Mouse (Mus musculus): ENCODE results near the gene Olfr556. TPM values are rescaled to one million over a fixed set of nuclear protein-coding genes. Genes with fewer than 3 reads are reported as not detected.
"Not testable (repeated sequence)": the region's sequence is repeated elsewhere in the genome, so short reads cannot be mapped to it uniquely, and the experiment has no call there.

Olfr556 gene
- not detected in 2 replicates for polyA plus RNA-seq (2012; rRNA removed)

- Histone ChIP-seq H3K4me3 (ENCODE audit: insufficient read depth, low read length) (no peak within 1 kb of the TSS), H3K27ac (ENCODE audit: insufficient read depth, low read length) (no peak within 1 kb of the TSS), H3K4me1 (ENCODE audit: control insufficient read depth, insufficient read depth, low read length) (no peaks in the 10 kb centered on the region)
- TF ChIP-seq CTCF (IDR thresholded peaks at IDR 0.05; ENCODE audit: extremely low read depth, insufficient read depth, low read length): no peak
- no peak for TF ChIP-seq POLR2A (IDR thresholded peaks at IDR 0.05; ENCODE audit: extremely low read depth, insufficient read depth, low read length)
Measured at GRCm38 (mm10) chr7:102664599-102664998, at the start of gene Olfr556. TSS of gene Olfr556 (plus strand) at chr7:102664899.

DNA sequence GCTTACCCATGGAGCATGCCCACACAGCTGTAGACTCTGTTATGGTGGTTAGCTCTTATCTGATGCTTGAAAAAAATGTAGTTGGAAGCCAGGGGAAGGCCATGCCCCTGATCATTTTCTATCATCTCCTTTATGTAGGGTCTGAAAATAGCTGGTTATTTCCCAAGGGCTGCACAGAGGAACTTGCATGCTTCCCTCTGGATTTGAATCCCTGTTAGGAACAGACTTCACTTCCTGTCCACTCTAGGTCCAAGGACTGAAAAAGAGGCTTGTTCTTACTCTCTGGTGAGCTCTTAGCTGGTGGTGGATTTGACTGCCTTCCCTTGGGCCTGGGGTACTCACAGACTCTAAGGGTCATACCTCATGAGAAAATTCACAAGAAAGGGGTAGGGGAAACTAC, 46.6 kb upstream of the Olfr556 start, which contains the start of gene Olfr553:
TSS of gene Olfr553 (minus strand) at position 101 of the 400 bp plus-strand sequence.
- no peak within 1 kb of the TSS for H3K4me3 ChIP-seq (ENCODE audit: insufficient read depth, low read length)
- no peak within 1 kb of the TSS for H3K27ac ChIP-seq (ENCODE audit: insufficient read depth, low read length)
- no peak for TF ChIP-seq CTCF (IDR thresholded peaks at IDR 0.05; ENCODE audit: extremely low read depth, insufficient read depth, low read length)
- TF ChIP-seq POLR2A (IDR thresholded peaks at IDR 0.05; ENCODE audit: extremely low read depth, insufficient read depth, low read length): no peak
- no peaks in the 10 kb centered on the region for H3K4me1 ChIP-seq (ENCODE audit: control insufficient read depth, insufficient read depth, low read length)

- TF ChIP-seq CTCF (IDR thresholded peaks at IDR 0.05; ENCODE audit: extremely low read depth, insufficient read depth, low read length) (no peak), POLR2A (IDR thresholded peaks at IDR 0.05; ENCODE audit: extremely low read depth, insufficient read depth, low read length) (no peak)
- H3K4me3 ChIP-seq (ENCODE audit: insufficient read depth, low read length): no peak overlapping the region
- no peaks in the 10 kb centered on the region for H3K4me1 ChIP-seq (ENCODE audit: control insufficient read depth, insufficient read depth, low read length)
Measured at GRCm38 (mm10) chr7:102619608-102620007, 45.1 kb upstream of the Olfr556 start.

GRCm38 (mm10) chr7:102620368-102620767, 44.3 kb upstream of the Olfr556 start:
- H3K4me1 ChIP-seq (ENCODE audit: control insufficient read depth, insufficient read depth, low read length); H3K4me3 ChIP-seq (ENCODE audit: insufficient read depth, low read length); H3K27ac ChIP-seq (ENCODE audit: insufficient read depth, low read length): not testable (repeated sequence)

More at GRCm38 (mm10) chr7:102619608-102620007, 45.1 kb upstream of the Olfr556 start:
- H3K27ac ChIP-seq (ENCODE audit: insufficient read depth, low read length): no peak overlapping the region

DNA sequence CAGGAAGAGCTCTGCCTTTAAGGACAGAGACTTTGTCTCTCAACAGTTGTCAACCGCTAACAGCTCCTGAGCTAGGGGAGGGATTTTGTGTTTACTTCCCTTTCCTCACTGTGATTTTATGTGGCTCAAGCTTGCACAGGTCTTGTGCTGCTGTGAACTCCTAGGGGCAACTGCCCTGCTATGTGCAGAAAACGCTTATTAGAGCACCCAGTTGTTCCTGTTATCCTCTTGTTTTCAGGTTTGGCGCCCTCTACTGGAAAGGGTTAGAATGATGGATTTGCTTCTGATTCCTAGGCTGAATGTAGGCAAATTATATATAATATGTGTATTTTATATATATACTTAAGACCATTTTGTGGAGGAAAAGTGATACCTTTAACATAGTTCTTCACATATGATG, 28.0 kb upstream of the Olfr556 start:
- Histone ChIP-seq H3K4me1 (ENCODE audit: control insufficient read depth, insufficient read depth, low read length) (no peaks in the 10 kb centered on the region), H3K4me3 (ENCODE audit: insufficient read depth, low read length) (no peak overlapping the region), H3K27ac (ENCODE audit: insufficient read depth, low read length) (no peak overlapping the region)
- peak; percentile 15; the same call in 1 of the 2 replicates for TF ChIP-seq CTCF (IDR thresholded peaks at IDR 0.05; ENCODE audit: extremely low read depth, insufficient read depth, low read length)
- no peak for TF ChIP-seq POLR2A (IDR thresholded peaks at IDR 0.05; ENCODE audit: extremely low read depth, insufficient read depth, low read length)

DNA sequence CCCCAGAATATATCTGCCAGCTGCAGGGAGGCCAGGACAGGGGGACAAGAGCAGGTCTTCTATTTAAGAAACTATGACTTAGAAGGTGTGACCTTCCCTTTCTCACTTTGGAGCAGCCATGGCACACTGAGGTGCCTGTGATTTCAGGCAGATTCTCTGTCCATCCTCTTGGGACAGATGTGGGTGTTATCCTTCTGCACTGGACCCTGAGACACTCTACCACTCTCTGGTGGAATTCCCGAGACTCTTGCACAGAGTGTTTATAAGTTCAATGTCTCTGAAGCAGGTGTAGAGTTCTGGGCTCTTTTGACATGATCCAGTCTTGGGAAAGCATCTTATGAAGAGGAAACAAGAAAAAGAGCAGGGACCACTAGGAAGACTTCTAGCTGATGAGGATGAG, 26.6 kb upstream of the Olfr556 start, which contains the start of gene Olfr554:
TSS of gene Olfr554 (plus strand) at position 301 of the 400 bp plus-strand sequence.
- no peak within 1 kb of the TSS for H3K4me3 ChIP-seq (ENCODE audit: insufficient read depth, low read length)
- TF ChIP-seq POLR2A (IDR thresholded peaks at IDR 0.05; ENCODE audit: extremely low read depth, insufficient read depth, low read length) (no peak), CTCF (IDR thresholded peaks at IDR 0.05; ENCODE audit: extremely low read depth, insufficient read depth, low read length) (no peak)
- no peaks in the 10 kb centered on the region for H3K4me1 ChIP-seq (ENCODE audit: control insufficient read depth, insufficient read depth, low read length)
- H3K27ac ChIP-seq (ENCODE audit: insufficient read depth, low read length): no peak within 1 kb of the TSS

- H3K4me1 ChIP-seq (ENCODE audit: control insufficient read depth, insufficient read depth, low read length); H3K4me3 ChIP-seq (ENCODE audit: insufficient read depth, low read length); H3K27ac ChIP-seq (ENCODE audit: insufficient read depth, low read length): not testable (repeated sequence)
Measured at GRCm38 (mm10) chr7:102644945-102645344, 19.8 kb upstream of the Olfr556 start.

- Histone ChIP-seq H3K4me1 (ENCODE audit: control insufficient read depth, insufficient read depth, low read length) (no peaks in the 10 kb centered on the region), H3K27ac (ENCODE audit: insufficient read depth, low read length) (no peak within 1 kb of the TSS), H3K4me3 (ENCODE audit: insufficient read depth, low read length) (no peak within 1 kb of the TSS)
- TF ChIP-seq POLR2A (IDR thresholded peaks at IDR 0.05; ENCODE audit: extremely low read depth, insufficient read depth, low read length) (no peak), CTCF (IDR thresholded peaks at IDR 0.05; ENCODE audit: extremely low read depth, insufficient read depth, low read length) (no peak)
Measured at GRCm38 (mm10) chr7:102658523-102658922, 6.2 kb upstream of the Olfr556 start, which contains the start of gene Olfr555. TSS of gene Olfr555 (plus strand) at chr7:102658823.

DNA sequence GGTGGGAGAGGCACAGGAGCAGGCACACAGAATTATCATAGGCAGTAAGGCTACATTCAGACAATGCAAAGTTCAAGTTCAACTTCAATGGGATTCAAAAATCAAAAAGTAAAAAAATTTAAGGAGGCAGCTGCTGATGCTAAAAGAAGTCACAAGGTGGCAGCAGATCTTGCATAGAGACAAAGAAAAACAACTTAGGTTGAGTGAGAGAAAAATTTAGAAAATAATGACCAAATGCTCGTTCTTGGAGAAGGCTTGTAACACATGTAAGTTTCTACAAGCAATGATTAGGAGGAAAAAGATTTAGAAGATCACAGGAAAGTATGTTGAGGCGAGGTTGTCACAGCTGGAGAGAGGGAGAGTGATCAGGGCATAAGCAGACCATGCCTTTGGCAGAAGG, 679 bp downstream of the Olfr556 start:
- no peaks in the 10 kb centered on the region for H3K4me1 ChIP-seq (ENCODE audit: control insufficient read depth, insufficient read depth, low read length)
- no peak overlapping the region for H3K27ac ChIP-seq (ENCODE audit: insufficient read depth, low read length)
- H3K4me3 ChIP-seq (ENCODE audit: insufficient read depth, low read length): no peak overlapping the region
- TF ChIP-seq CTCF (IDR thresholded peaks at IDR 0.05; ENCODE audit: extremely low read depth, insufficient read depth, low read length) (no peak), POLR2A (IDR thresholded peaks at IDR 0.05; ENCODE audit: extremely low read depth, insufficient read depth, low read length) (no peak)

- Histone ChIP-seq H3K4me1 (ENCODE audit: control insufficient read depth, insufficient read depth, low read length) (no peaks in the 10 kb centered on the region), H3K4me3 (ENCODE audit: insufficient read depth, low read length) (no peak overlapping the region), H3K27ac (ENCODE audit: insufficient read depth, low read length) (no peak overlapping the region)
- TF ChIP-seq POLR2A (IDR thresholded peaks at IDR 0.05; ENCODE audit: extremely low read depth, insufficient read depth, low read length) (no peak), CTCF (IDR thresholded peaks at IDR 0.05; ENCODE audit: extremely low read depth, insufficient read depth, low read length) (no peak)
Measured at GRCm38 (mm10) chr7:102676225-102676624, 11.5 kb downstream of the Olfr556 start.

GRCm38 (mm10) chr7:102681916-102682315, 17.2 kb downstream of the Olfr556 start:
- Histone ChIP-seq H3K27ac (ENCODE audit: insufficient read depth, low read length) (no peak overlapping the region), H3K4me1 (ENCODE audit: control insufficient read depth, insufficient read depth, low read length) (no peaks in the 10 kb centered on the region), H3K4me3 (ENCODE audit: insufficient read depth, low read length) (no peak overlapping the region)
- TF ChIP-seq CTCF (IDR thresholded peaks at IDR 0.05; ENCODE audit: extremely low read depth, insufficient read depth, low read length) (no peak), POLR2A (IDR thresholded peaks at IDR 0.05; ENCODE audit: extremely low read depth, insufficient read depth, low read length) (no peak)
